Mouse (Mus musculus): ENCODE results near the gene Ppib. TPM values are rescaled to one million over a fixed set of nuclear protein-coding genes. Genes with fewer than 3 reads are reported as not detected.

Gene Ppib
- total RNA-seq, 2 experiments from 2014 or later: 50.9 to 69.2 TPM

Other genes with a start within 250 kb of the Ppib start
- gene Zfp609, start 232.7 kb upstream of the Ppib start, total RNA-seq (2021): 10 to 100 TPM; 15.1 to 20.6 TPM
- under 1 TPM; 0.28 to 0.94 TPM for gene Pclaf, start 170.0 kb upstream of the Ppib start, total RNA-seq (2021)
- gene Trip4, start 151.4 kb upstream of the Ppib start, total RNA-seq (2021): 10 to 100 TPM; 11.8 to 13.1 TPM
- 1 to 10 TPM; 6.8 to 7.3 TPM for gene Csnk1g1, start 151.3 kb upstream of the Ppib start, total RNA-seq (2021)
- under 1 TPM; 0.18 to 0.21 TPM for gene Snx22, start 9.5 kb downstream of the Ppib start, total RNA-seq (2021)
- 10 to 100 TPM; 14.0 to 16.7 TPM for gene Snx1, start 66.4 kb downstream of the Ppib start, total RNA-seq (2021)
- gene Ciao2a, start 66.4 kb downstream of the Ppib start, total RNA-seq (2021): 10 to 100 TPM; 42.1 to 47.7 TPM
- 10 to 100 TPM; 25.7 to 27.9 TPM for gene Dapk2, start 98.0 kb downstream of the Ppib start, total RNA-seq (2021)